Mouse (Mus musculus): ENCODE results near the gene Ss18l1.

The Ss18l1 gene

DNA sequence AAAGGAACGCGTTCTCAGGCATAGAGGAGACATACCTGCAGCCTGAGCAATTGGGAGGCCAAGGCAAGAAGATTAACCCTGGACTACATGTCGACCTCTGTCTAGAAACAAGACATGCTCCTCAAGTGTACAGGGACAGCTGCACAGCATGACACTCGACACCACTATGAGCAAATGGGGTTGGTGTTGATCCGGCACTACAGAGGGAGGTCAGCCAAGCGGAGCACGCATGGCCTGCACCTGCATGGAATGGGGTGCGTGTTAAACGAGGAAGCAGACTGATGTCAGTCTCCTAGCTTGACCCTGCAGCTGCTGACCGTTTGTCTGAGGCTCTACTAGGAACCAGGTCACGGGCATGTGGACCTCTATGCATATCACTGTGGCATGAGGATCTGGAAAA, 48.0 kb downstream of the Ss18l1 start:
- DNase-seq = peak in 1 of 2 experiments; percentile 13

DNA sequence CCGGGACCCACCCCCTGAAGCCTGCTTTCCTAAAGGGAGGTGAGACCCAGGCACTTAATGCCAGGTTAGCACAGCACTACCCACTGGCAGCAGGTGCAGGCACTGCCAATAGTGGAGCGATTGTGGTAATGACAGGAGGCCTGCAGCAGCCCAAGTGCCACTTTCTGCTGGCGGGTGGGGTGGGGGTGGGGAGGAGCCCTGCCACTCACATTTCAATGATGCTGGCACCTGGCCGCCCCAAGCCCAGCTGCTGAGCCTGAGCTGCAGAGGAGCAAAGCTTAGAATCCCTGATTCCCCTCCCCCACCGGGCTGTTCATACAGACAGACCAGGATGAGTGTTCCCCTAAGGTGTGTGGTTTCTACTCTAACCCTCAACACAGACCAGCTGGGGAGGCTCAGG, 53.4 kb downstream of the Ss18l1 start:
- DNase-seq = no peak

DNA sequence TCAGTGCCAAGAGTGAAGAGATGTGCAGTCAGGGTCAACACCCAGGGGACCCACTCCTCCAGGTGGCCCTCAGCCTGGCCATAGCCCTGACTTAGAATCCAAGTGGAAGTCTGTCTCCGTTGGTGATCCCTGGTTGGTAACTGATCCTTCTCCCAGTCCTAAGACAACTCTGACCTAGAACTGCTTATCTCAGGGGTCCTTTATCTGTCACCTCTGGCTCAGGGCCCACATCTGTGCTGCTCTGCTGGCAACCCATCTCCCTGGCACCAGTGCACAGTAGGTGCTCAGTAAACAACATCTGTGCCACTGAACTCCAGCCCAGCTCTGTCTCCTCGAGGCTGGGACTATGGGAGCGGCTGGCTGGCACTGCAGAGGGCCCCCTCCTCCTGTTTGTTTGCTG, 55.3 kb downstream of the Ss18l1 start:
- DNase-seq = no peak

DNA sequence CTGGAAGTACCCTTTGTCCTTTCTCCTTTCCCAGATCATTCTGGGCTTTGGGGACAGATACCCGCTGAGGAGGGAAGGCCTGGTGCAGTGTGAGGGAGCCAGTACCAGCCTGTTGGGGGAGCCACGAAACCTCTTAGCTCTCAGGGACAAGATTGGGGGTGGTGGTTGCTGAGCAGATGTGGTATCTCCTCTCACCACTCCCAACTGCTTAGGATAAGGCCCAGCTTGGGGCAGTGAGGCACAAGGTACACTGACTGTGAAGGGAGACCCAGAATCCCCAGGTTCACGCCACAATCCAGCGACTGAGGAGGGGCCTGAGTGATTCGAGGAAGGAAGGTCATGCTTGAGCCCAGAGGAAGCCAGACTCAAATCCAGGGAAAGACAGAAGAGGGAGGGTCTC, 55.9 kb downstream of the Ss18l1 start:
- DNase-seq = peak in 1 of 2 experiments; percentile 19

- peak in 1 of 2 experiments; percentile 27 for DNase-seq
These were observed 57.2 kb downstream of the Ss18l1 start for GRCm38 (mm10) chr2:180099529-180099928.

GRCm38 (mm10) chr2:180103151-180103977, 61.1 kb downstream of the Ss18l1 start:
- DNase-seq = peak in 1 of 2 experiments; percentile 18

DNA sequence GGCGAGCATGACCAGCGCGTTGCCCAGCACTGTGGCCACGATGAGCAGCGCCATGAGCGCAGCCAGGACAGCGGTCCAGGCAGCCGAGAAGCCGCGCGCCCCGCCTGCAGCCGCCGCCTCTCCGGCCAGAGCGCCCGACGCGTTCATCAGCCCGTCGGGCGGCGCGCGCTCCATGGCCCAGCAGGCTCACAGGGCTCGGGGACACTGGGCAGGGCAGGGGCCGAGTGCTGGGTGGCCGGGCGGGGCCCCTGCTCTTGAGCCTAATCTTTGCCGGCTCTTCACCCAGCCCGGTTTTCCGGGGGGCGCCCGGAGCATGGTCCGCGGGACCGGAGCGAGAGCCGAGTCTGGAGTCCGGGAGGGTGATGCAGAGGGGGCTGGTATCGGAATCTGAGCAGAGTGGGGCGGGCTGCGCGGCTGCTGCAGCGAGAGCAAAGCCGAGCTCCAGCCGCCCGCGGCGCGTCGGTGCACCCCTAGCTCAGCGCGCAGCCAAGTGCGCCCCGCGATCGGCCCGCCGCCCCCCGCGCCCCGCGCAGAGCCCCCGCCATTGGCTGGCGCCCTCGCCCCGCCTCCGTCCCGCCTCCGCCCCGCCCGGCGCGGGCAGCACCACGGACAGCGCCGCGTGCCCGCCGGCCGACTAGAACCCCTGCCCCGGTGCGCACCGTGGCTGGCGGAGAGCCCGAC, 61.8 kb downstream of the Ss18l1 start, which contains the start of gene Hrh3:
Hrh3 (minus strand) TSS at position 511 of the 681 bp plus-strand sequence.
- peak; percentile 87 for DNase-seq

DNA sequence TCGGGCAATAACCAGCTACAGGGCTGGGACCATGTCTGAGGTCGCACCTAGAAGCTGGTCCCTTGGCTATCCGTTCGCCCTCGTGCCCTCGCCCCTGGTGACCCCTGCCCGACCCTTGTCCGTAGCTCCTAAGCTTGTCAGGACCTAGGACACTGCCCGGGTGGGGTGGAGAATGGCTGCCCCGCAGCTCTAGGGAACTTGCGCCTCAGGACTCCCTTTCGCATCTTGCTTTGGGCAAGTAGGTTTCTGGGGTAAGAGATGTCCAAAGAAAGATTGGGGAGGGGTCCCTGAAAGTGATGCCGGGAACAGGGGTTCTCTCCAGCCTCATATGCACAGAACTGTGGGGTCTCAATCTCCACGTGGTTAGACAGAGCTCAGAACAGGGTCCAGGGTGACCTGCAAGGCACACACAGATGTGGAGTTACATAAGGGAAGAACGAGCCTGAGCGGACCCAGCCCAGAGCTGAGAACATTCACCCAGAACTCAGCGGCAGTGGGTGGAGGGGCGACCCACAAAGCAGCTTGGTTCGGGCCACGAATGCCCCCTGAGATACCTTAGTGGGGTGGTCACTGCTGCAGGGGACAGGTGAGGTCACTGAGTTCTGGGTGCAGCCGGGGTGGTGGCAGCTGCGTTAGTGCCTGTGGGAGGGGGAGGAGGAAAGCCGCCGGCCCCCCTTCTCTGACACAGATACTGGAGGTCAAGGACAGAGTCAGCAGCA, 62.5 kb downstream of the Ss18l1 start:
- DNase-seq = peak in 1 of 2 experiments; percentile 17

GRCm38 (mm10) chr2:180105441-180106190, 63.3 kb downstream of the Ss18l1 start:
- DNase-seq = peak in 1 of 2 experiments; percentile 19

GRCm38 (mm10) chr2:180107081-180107480, 64.8 kb downstream of the Ss18l1 start:
- DNase-seq = no peak

DNA sequence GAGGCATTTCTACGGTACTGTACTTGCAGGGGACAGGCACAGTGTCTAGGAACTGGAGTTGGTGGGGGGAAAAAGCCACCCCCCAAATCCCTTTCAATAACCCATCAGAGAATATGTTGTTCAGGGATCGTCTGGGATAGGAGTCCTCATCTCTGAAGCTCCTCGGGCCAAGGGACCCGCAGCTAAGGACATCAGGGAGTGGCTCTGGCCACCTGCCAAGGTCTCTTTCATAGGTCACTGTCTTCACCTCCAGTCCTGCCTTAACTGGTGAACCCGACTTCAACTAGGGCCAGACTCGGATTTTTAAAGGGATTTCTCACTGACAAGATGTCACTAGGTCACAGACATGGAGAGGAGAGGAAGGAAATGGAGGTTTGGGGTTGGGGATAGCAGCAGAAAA, 66.0 kb downstream of the Ss18l1 start:
- DNase-seq = peak in 1 of 2 experiments; percentile 24

DNA sequence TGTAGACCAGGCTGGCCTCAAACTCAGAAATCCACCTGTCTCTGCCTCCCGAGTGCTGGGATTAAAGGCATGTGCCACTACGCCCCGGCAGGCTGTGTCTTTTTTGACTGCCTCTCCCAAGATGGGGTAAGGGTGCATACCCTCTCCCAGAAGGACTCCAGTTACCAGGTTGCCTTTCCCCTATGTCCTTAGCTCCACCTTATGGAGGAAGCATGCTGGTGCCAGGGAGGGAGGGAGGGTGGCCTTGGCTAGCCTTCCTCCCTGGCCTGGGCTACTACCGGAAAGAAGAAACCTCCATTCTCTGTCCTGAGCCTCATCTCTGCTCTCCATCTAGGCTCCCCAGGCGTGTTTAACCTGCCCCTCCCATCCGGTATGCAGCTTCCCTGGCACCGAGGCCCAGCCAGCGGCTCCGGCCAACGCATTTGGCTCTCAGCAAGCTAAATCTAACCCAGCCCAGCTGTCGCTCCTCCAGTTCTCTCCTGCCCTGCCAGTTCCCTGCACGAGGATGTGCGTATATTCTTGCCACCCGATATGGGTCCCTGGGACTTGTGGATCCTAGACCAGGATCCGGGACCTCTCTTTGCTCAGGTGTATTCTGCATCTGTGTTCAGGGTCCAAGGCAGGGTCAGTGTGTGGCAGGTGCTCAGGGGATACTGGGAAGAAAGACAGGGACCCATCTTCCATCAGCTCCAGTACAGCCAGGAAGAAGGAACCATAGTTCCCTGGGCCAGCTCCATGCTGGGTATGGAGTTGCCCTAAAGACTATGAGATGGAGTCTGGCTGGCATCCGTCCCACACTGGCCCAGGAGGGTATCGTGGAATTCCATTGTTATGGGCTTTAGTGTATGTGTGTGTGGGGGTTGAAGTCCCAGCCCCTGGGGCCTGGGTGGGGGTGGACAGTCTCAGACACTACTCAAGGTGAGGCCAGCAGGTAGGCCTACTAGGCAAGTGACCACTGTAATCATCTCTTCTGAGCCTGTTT, 71.9 kb downstream of the Ss18l1 start:
- DNase-seq = peak; percentile 70 to 87

- DNase-seq = peak; percentile 83 to 90
These were observed 73.0 kb downstream of the Ss18l1 start for GRCm38 (mm10) chr2:180115279-180115678.

DNA sequence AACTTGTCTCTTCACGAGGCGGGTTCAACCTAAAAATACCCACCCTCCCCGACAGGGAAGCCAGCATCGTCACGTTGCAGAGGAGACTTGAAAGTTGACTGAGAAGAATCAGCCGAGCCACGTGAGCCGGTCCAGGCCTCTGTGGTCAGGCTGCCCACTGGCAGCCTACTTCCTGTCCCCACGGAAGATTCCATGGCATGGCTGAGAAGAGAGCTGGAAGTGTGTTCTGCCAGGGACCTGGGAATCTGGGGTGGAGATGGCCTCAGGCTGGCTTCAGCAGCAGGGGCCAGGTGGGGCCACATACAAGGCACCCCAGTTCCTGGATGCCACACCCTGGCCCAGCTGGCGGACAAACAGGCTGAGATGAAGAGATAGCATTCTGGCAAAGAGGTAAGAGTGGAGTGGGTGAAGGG, 73.8 kb downstream of the Ss18l1 start:
- peak in 1 of 2 experiments; percentile 50 for DNase-seq

DNA sequence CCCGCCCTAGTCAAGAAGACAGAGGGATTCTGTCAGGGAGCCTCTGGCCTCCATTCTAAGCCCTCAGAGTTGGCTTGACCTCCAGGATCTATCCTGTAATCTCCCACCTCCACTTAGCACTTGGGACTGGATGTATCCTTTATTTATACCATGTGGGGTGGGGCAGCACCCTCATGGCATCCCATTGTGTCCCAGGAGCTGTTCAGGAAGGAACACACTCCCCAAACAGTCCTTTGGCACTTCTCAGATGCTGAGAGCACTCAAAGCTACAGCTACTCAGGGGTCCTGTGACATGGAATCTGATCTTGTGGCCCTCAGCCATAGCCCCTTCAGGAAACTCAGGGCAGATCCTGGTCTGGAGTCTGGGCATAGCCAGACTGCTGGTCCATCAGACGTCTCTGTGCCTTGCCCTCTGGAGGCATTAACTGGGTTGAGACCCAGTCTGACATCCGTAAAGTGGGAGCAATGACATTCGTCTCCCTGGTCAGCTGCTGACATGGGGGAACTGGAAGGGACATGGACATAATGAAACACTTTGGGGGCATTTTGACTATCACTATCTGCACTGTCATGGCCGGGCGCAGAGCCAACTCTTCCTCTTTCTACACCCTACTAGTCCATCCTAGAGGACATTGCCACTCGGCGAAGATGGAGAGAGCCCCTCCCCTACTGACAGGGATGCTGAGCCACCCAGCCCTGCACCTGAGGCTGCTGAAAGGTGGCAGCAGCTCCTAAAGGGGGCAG, 74.6 kb downstream of the Ss18l1 start:
- DNase-seq = peak; percentile 37 to 65

DNA sequence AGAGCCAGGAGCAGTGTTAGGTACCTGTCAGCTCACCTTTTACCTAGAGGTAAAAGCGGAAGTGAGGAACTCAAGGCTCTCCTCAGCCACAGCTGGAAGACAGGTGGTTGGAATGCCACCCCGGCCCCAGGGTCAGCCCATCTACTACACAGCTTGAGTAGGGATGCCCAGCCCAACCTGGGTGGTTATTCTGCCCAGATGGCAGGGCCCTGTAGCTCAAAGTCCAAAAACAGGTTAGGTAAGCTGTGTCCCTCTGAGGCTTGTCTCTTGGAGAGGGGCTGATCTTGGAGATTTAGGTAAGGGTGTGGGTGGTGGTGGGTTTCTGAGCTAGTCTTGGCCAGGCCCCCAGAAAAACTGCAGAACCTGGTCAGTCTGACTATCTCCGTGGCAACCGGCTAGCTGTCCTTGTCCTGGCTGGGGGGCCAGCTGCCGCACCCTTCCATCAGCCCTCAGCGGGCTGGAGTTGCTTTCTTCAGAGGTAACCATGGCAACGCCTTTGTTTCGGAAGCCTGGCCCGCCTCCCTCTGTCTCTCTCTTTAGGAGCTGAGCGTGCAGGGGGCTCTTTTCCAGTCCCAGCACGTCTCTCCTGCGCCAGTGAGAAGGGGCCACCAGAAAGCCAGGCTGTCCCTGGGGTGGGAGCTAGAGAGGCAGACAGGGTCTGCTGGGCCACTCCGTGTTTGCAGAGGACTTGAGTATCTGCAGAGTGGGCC, 75.3 kb downstream of the Ss18l1 start:
- peak; percentile 46 to 63 for DNase-seq

- DNase-seq = peak; percentile 100
These were observed 76.5 kb downstream of the Ss18l1 start, which contains the start of gene Osbpl2 for GRCm38 (mm10) chr2:180118661-180119438. TSS of gene Osbpl2 (plus strand) at chr2:180119306.

Data from lung, postnatal 4 days (tissue).